Mouse (Mus musculus) CH12.LX (cell line): Measurements from ENCODE around the gene Hhipl1. TPM values are rescaled to one million over a fixed set of nuclear protein-coding genes. Genes with fewer than 3 reads are reported as not detected.

ENCODE experiments used
- DNase-seq: peaks from one replicate; pipeline ENCODE4 v3.0.0-alpha.2; 2013; ENCODE audit errors: extremely low read depth
- H3K27ac ChIP-seq: 2 replicates; pipeline ENCODE4 v1.5.1; 2012; ENCODE audit warnings: low read depth, mild to moderate bottlenecking, control low read depth, moderate library complexity; ENCODE audit not compliant: insufficient read depth
- H3K27me3 ChIP-seq: replicated peaks from 2 replicates; pipeline ENCODE3; 2012; ENCODE audit warnings: inconsistent platforms
- H3K36me3 ChIP-seq, 2 experiments: replicated peaks in 1 of 2; 2 replicates each; pipeline versions ENCODE3 to v1.6.1; 2012; ENCODE audit warnings: inconsistent platforms in 1 of 2, low read length in 1 of 2, mild to moderate bottlenecking in 1 of 2, mixed read lengths in 1 of 2, moderate library complexity in 1 of 2; ENCODE audit not compliant: control insufficient read depth in 1 of 2, insufficient read depth in 1 of 2
- H3K4me1 ChIP-seq, 2 experiments: 2 replicates each; pipeline ENCODE4 v1.6.1; 2012; ENCODE audit warnings: inconsistent platforms in 1 of 2, moderate library complexity in 1 of 2; ENCODE audit not compliant: insufficient read depth in 2 of 2, control insufficient read depth in 1 of 2
- H3K4me2 ChIP-seq: 2 replicates; pipeline ENCODE4 v1.6.1; 2012; ENCODE audit warnings: low read depth, mild to moderate bottlenecking, control low read depth; ENCODE audit not compliant: poor library complexity, insufficient read depth, severe bottlenecking
- H3K4me3 ChIP-seq, 3 experiments: fragments of 150-350 bp in 1 of 3; sonication (generic) in 1 of 3; replicated peaks in 1 of 3; 2 replicates each; pipeline versions ENCODE3 to v1.5.1; 2011 to 2012; ENCODE audit warnings: low read depth in 2 of 3, low read length in 2 of 3, mild to moderate bottlenecking in 2 of 3, moderate library complexity in 2 of 3, control low read depth in 1 of 3, improper control_type of control experiment in 1 of 3, inconsistent platforms in 1 of 3, mixed read lengths in 1 of 3; ENCODE audit not compliant: poor library complexity in 1 of 3
- H3K79me2 ChIP-seq: replicated peaks from 2 replicates; pipeline ENCODE4 v1.6.1; 2012; ENCODE audit warnings: mild to moderate bottlenecking, moderate library complexity; ENCODE audit not compliant: control insufficient read depth, poor library complexity, insufficient read depth, severe bottlenecking; ENCODE audit errors: extremely low read depth
- H3K9ac ChIP-seq: 2 replicates; pipeline ENCODE4 v1.6.1; 2012; ENCODE audit warnings: low read depth, mild to moderate bottlenecking, control low read depth, moderate library complexity; ENCODE audit not compliant: insufficient read depth
- H3K9me3 ChIP-seq: replicated peaks from 2 replicates; pipeline ENCODE3; 2012; ENCODE audit warnings: low read length, inconsistent platforms, mixed read lengths
- BHLHE40 ChIP-seq: IDR thresholded peaks from 2 replicates; pipeline ENCODE4 v1.6.1; 2011; ENCODE audit warnings: mild to moderate bottlenecking, low read depth, low read length, improper control_type of control experiment
- CHD1 ChIP-seq: IDR thresholded peaks from 2 replicates; pipeline ENCODE4 v1.6.1; 2012; ENCODE audit warnings: low read depth, low read length, improper control_type of control experiment, inconsistent platforms
- EP300 ChIP-seq: IDR thresholded peaks from 2 replicates; pipeline ENCODE4 v1.6.1; 2011; ENCODE audit warnings: low read length, improper control_type of control experiment
- ETS1 ChIP-seq: conservative IDR thresholded peaks from 2 replicates; pipeline ENCODE4 v1.6.1; 2012; ENCODE audit warnings: low read depth, mild to moderate bottlenecking, inconsistent platforms, low read length, improper control_type of control experiment, moderate library complexity
- HCFC1 ChIP-seq: IDR thresholded peaks from 2 replicates; pipeline ENCODE4 v1.6.1; 2012; ENCODE audit warnings: low read depth, mild to moderate bottlenecking, inconsistent platforms, low read length, improper control_type of control experiment
- JUN ChIP-seq: IDR thresholded peaks from 2 replicates; pipeline ENCODE4 v1.6.1; 2011; ENCODE audit warnings: low read depth, mild to moderate bottlenecking, low read length, improper control_type of control experiment, moderate library complexity; ENCODE audit not compliant: insufficient read depth
- JUND ChIP-seq: conservative IDR thresholded peaks from 2 replicates; pipeline ENCODE4 v1.6.1; 2011; ENCODE audit warnings: low read depth, low read length, improper control_type of control experiment
- KAT2A ChIP-seq: IDR thresholded peaks from 2 replicates; pipeline ENCODE4 v1.6.1; 2012; ENCODE audit warnings: low read length, improper control_type of control experiment, inconsistent platforms; ENCODE audit not compliant: insufficient replicate concordance
- MAFK ChIP-seq: IDR thresholded peaks from 2 replicates; pipeline ENCODE4 v1.6.1; 2011; ENCODE audit warnings: low read length, improper control_type of control experiment; ENCODE audit not compliant: insufficient replicate concordance
- MAX ChIP-seq: IDR thresholded peaks from 2 replicates; pipeline ENCODE4 v1.6.1; 2011; ENCODE audit warnings: low read length, improper control_type of control experiment
- MXI1 ChIP-seq: IDR thresholded peaks from 2 replicates; pipeline ENCODE4 v1.6.1; 2011; ENCODE audit warnings: mild to moderate bottlenecking, low read depth, low read length, improper control_type of control experiment
- MYC ChIP-seq: IDR thresholded peaks from 2 replicates; pipeline ENCODE4 v1.6.1; 2011; ENCODE audit warnings: low read depth, mild to moderate bottlenecking, improper control_type of control experiment, low read length
- POLR2A ChIP-seq: IDR thresholded peaks from 2 replicates; pipeline ENCODE4 v1.6.1; 2011; ENCODE audit warnings: low read depth, mild to moderate bottlenecking, improper control_type of control experiment, low read length
- TBP ChIP-seq: conservative IDR thresholded peaks from 2 replicates; pipeline ENCODE4 v1.6.1; 2011; ENCODE audit warnings: low read depth, low read length, improper control_type of control experiment
- ZNF384 ChIP-seq: IDR thresholded peaks from 2 replicates; pipeline ENCODE4 v1.6.1; 2012; ENCODE audit warnings: low read depth, low read length, improper control_type of control experiment, inconsistent platforms
- dilution Hi-C: fragments of 300-500 bp; cut with MboI; formaldehyde crosslinking; loops from 2 replicates; pipeline ENCODE4 v1.14.3; 2020; ENCODE audit warnings: low sequenced_read_pairs; ENCODE audit not compliant: extremely low pct_unique_long_range_greater_than_20kb, extremely low pct_ligation_motif_present
- in situ Hi-C: fragments of 300-500 bp; cut with MboI; formaldehyde crosslinking; loops from 3 replicates; pipeline ENCODE4 v1.14.3; 2019; ENCODE audit warnings: low sequenced_read_pairs, low pct_ligation_motif_present, low pct_unique_long_range_greater_than_20kb, mixed read lengths
- polyA plus RNA-seq: library from polyadenylated mRNA; unstranded; fragments of >175 nt; gene quantifications from 2 replicates; pipeline ENCODE4 v1.2.1, GENCODE M21; 2012; ENCODE audit warnings: low read depth; ENCODE audit not compliant: insufficient read length
- total RNA-seq, 2 experiments: library from RNA; depleted of rRNA; stranded (reverse); fragments of 300-350 nt in 1 of 2; fragments of >200 nt in 1 of 2; gene quantifications; 2 replicates each; pipeline ENCODE4 v1.2.3; 2012 to 2014

Hhipl1 gene
- total and polyA plus RNA-seq, 3 experiments, result not detected

DNA sequence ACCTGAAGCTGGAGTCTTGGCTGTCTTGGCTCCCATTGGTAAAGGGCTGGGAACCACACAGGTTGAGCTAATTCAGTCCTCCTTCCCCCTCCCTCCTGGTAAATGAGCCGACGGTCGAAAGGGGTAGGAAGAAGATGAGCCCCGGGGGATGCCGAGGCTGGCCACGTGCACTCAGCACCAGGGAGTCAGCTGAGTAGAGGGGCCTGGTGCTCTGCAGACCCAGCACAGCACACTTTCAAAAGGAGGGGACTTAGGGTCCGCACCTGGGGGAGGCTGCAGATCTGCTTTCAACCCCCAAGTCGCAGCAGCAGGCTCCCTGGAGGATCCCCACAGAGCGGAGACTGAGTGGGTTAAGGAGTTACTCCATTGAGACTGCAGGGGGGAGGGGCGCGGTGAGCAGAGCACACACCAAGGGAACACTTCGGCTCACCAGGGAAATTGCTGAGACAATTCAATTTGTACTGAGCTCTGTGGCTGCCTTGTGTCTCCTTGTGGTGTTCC lies 28.7 kb upstream of the Hhipl1 start:
- dilution Hi-C loops (no loop called here), in situ Hi-C loops (no loop called here)
- Histone ChIP-seq H3K9me3 (no peaks in the 10 kb centered on the region), H3K27ac (no peak overlapping the region), H3K9ac (no peak overlapping the region), H3K36me3 (no peaks in the 10 kb centered on the region), H3K27me3 (peaks cover 6% of the 10 kb centered on the region), H3K4me3 (no peak overlapping the region), H3K4me2 (no peak overlapping the region), H3K4me1 (peaks cover 2 to 29% of the 10 kb centered on the region in 2 experiments; a peak in 3 of 4 replicates), H3K79me2 (no peaks in the 10 kb centered on the region)
- DNase-seq, result no peak
- TF ChIP-seq BHLHE40 (peak; percentile 51; the same call in 1 of the 2 replicates), MAFK (no peak)

GRCm38 (mm10) chr12:108278221-108278918 lies 27.7 kb upstream of the Hhipl1 start:
- dilution Hi-C loops (no loop called here), in situ Hi-C loops (no loop called here)
- TF ChIP-seq EP300 (no peak), MAFK (no peak), ZNF384 (no peak)
- Histone ChIP-seq H3K36me3 (no peaks in the 10 kb centered on the region), H3K9me3 (no peaks in the 10 kb centered on the region), H3K4me3 (no peak overlapping the region), H3K4me2 (no peak overlapping the region), H3K4me1 (peaks cover 2 to 31% of the 10 kb centered on the region in 2 experiments; a peak in 3 of 4 replicates), H3K9ac (no peak overlapping the region), H3K79me2 (no peaks in the 10 kb centered on the region), H3K27ac (no peak overlapping the region), H3K27me3 (peaks cover 13% of the 10 kb centered on the region)
- DNase-seq, result no peak

- Histone ChIP-seq H3K9ac (no peak overlapping the region), H3K4me2 (no peak overlapping the region), H3K27ac (no peak overlapping the region), H3K36me3 (no peaks in the 10 kb centered on the region), H3K27me3 (peaks cover 30% of the 10 kb centered on the region), H3K79me2 (no peaks in the 10 kb centered on the region), H3K4me3 (no peak overlapping the region), H3K4me1 (peaks cover 5 to 29% of the 10 kb centered on the region in 2 experiments; a peak in 2 of 4 replicates), H3K9me3 (peaks cover 4% of the 10 kb centered on the region)
- dilution Hi-C loops (no loop called here), in situ Hi-C loops (no loop called here)
- TF ChIP-seq MAFK (no peak), POLR2A (no peak), JUN (no peak), TBP (no peak), MYC (no peak), KAT2A (no peak), HCFC1 (no peak), MXI1 (no peak), CHD1 (no peak), MAX (no peak), ETS1 (no peak), JUND (no peak)
- no peak for DNase-seq
Measured at GRCm38 (mm10) chr12:108284455-108285224, 21.4 kb upstream of the Hhipl1 start.
